Mouse (Mus musculus) liver, embryonic 14.5 days (tissue): ENCODE measurements around the gene Kcnmb1.

ENCODE experiments used
- CTCF ChIP-seq: IDR thresholded peaks from 2 replicates; pipeline ENCODE4 v1.5.1; 2016; ENCODE audit warnings: antibody characterized with exemption, low read depth, control low read depth
- EP300 ChIP-seq: IDR thresholded peaks from 2 replicates; pipeline ENCODE4 v1.6.1; 2016; ENCODE audit warnings: antibody characterized with exemption, low read depth

- TF ChIP-seq CTCF (peak; percentile 66), EP300 (no peak)
These were observed 34.2 kb upstream of the Kcnmb1 start for GRCm38 (mm10) chr11:33928658-33929057.
